Mouse (Mus musculus) E14TG2a.4 (cell line): ENCODE measurements around the gene Chrnb2.

ENCODE experiments used
- H3K27me3 ChIP-seq: 2 replicates; pipeline ENCODE4 v1.6.1; 2014; ENCODE audit warnings: low read length, control low read depth; ENCODE audit not compliant: insufficient read depth
- H3K36me3 ChIP-seq: 2 replicates; pipeline ENCODE4 v1.6.1; 2014; ENCODE audit warnings: low read length, control low read depth; ENCODE audit not compliant: insufficient read depth
- H3K4me1 ChIP-seq: replicated peaks from 2 replicates; pipeline ENCODE4 v1.6.1; 2014; ENCODE audit warnings: low read depth, low read length, control low read depth
- H3K4me3 ChIP-seq: replicated peaks from 2 replicates; pipeline ENCODE4 v1.5.1; 2014; ENCODE audit warnings: mild to moderate bottlenecking, low read length
- H3K9me3 ChIP-seq: 2 replicates; pipeline ENCODE4 v1.6.1; 2014; ENCODE audit warnings: low read length, control low read depth
- CTCF ChIP-seq: conservative IDR thresholded peaks from 2 replicates; pipeline ENCODE4 v1.5.1; 2014; ENCODE audit warnings: low read length
- NANOG ChIP-seq: IDR thresholded peaks from 2 replicates; pipeline ENCODE4 v1.6.1; 2014; ENCODE audit warnings: borderline replicate concordance, low read length, mixed read lengths
- POU5F1 ChIP-seq: IDR thresholded peaks from 2 replicates; pipeline ENCODE4 v1.6.1; 2014; ENCODE audit warnings: low read length, borderline replicate concordance

The Chrnb2 gene

DNA sequence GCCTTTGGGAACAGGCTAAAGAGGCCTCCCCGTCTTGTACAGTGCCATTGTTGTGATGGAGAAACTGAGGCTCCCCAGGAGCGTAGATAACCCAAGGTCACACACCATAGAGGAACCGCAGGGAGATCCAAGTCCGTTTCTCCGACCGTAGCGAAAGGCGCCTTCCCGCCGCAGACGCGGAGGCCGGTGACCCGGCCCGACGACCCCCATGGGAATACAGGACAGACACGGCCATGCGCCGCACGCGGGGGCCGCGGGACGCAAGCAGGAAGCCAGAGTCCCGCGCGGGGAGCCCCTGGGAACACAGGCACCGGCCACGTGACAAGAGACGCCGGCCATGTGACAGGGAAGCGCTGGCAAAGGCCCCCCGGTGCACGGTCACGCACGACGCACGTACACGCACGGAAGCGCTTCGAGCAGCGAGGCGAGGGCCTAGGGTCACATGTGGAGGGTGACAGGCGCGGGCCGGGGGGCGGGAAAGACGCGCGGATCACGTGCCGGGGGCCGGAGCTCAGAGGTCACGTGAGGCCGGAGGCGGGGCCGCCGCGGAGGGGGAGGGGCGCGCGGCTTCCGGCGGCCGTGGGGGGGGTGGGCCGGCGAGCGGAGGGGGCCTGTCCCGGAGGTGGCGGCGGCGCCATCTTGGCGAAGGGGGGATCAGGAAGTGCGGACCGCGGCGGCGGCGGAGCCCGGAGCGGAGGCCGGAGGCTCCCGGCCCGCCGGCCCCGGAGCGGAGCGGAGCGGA is 8.7 kb upstream of the Chrnb2 start, which contains the start of gene Ube2q1:
Gene Ube2q1, plus strand, starts transcription at position 649 of the 742 bp plus-strand sequence.
- no peaks in the 10 kb centered on the region for H3K9me3 ChIP-seq
- H3K36me3 ChIP-seq = peaks cover 66% of the 10 kb centered on the region
- peak within 1 kb of the TSS; percentile 94 for H3K4me3 ChIP-seq
- H3K4me1 ChIP-seq = peaks cover 52% of the 10 kb centered on the region
- TF ChIP-seq NANOG = no peak
- TF ChIP-seq POU5F1 = no peak
- TF ChIP-seq CTCF = no peak
- no peaks in the 10 kb centered on the region for H3K27me3 ChIP-seq

DNA sequence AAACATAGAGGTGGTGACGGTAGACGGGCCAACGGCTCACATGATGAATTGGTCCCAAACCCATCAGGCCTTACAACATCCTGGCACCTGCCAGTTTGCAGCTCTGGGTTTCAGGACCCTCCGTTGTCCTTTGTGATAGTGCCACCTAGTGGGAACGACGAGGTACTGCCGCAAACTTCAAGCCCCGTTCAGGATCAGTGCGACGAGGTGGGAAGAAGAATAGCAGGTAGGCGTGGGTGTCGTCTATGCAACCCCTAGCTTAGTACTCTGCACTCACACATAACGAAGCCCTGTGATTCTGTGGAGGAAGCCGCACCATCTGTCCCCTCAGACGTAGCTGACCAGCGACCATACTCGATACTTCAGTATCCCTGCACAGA is 8.1 kb upstream of the Chrnb2 start:
- H3K4me1 ChIP-seq = peaks cover 51% of the 10 kb centered on the region
- H3K36me3 ChIP-seq = peaks cover 60% of the 10 kb centered on the region
- H3K27me3 ChIP-seq = no peaks in the 10 kb centered on the region
- H3K9me3 ChIP-seq = no peaks in the 10 kb centered on the region
- peak overlapping the region; percentile 94 for H3K4me3 ChIP-seq
- no peak for TF ChIP-seq POU5F1
- peak; percentile 93 for TF ChIP-seq CTCF
- no peak for TF ChIP-seq NANOG

GRCm38 (mm10) chr3:89770425-89771002 is 6.1 kb upstream of the Chrnb2 start:
- no peak overlapping the region for H3K4me3 ChIP-seq
- H3K9me3 ChIP-seq = no peaks in the 10 kb centered on the region
- H3K36me3 ChIP-seq = peaks cover 39% of the 10 kb centered on the region
- peaks cover 10% of the 10 kb centered on the region for H3K27me3 ChIP-seq
- no peak for TF ChIP-seq CTCF
- no peak for TF ChIP-seq NANOG
- TF ChIP-seq POU5F1 = no peak
- peaks cover 40% of the 10 kb centered on the region for H3K4me1 ChIP-seq

DNA sequence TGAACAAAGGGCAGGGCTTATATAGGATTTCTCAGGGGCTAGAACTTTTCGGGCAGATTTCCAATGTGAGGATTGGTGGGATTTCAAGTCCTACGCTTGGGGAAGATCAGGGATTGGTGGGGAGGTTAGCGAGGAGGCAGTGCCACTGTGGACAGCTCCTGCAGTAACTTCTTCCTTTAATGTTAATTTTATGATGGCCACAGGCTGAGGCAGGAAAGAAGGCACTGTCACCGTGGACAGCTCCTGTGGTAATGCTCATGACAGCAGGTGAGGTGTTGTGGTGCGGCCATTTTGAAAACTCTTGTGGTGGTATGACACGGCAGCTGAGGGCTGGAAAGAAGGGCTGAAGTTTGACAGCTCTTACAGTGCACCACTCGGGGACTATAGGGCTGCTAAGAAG is 5.2 kb upstream of the Chrnb2 start:
- Histone ChIP-seq H3K36me3 (peaks cover 30% of the 10 kb centered on the region), H3K4me1 (peaks cover 36% of the 10 kb centered on the region), H3K9me3 (no peaks in the 10 kb centered on the region), H3K4me3 (no peak overlapping the region), H3K27me3 (peaks cover 20% of the 10 kb centered on the region)
- TF ChIP-seq POU5F1 (no peak), CTCF (no peak), NANOG (no peak)

- no peak overlapping the region for H3K4me3 ChIP-seq
- no peaks in the 10 kb centered on the region for H3K9me3 ChIP-seq
- no peak for TF ChIP-seq POU5F1
- TF ChIP-seq NANOG = no peak
- TF ChIP-seq CTCF = no peak
- H3K27me3 ChIP-seq = peaks cover 75% of the 10 kb centered on the region
- H3K36me3 ChIP-seq = no peaks in the 10 kb centered on the region
- peaks cover 34% of the 10 kb centered on the region for H3K4me1 ChIP-seq
These were observed 4.6 kb downstream of the Chrnb2 start for GRCm38 (mm10) chr3:89759786-89760185.

DNA sequence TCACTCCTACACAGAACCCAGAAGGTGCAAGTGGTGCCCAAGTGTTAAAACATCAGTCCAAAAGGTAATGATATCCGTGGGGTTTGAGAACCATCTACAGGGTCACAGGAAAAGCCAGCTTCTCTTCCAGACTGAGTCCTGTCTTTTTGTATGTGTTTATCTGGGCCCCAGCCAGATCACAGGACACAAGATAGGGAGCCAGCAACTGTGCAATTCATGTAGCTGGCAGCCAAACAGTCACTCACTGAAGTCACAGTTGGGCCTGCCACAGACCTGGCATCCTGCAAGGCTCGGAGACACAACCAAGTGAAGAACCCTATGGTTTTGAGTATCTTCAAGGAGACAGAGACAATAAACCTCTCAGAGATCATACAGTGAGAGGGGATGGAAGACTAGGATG is 6.6 kb downstream of the Chrnb2 start:
- Histone ChIP-seq H3K4me1 (peaks cover 25% of the 10 kb centered on the region), H3K9me3 (no peaks in the 10 kb centered on the region), H3K36me3 (no peaks in the 10 kb centered on the region), H3K27me3 (peaks cover 58% of the 10 kb centered on the region), H3K4me3 (no peak overlapping the region)
- no peak for TF ChIP-seq NANOG
- no peak for TF ChIP-seq CTCF
- TF ChIP-seq POU5F1 = no peak

- no peaks in the 10 kb centered on the region for H3K9me3 ChIP-seq
- peaks cover 31% of the 10 kb centered on the region for H3K4me1 ChIP-seq
- peaks cover 32% of the 10 kb centered on the region for H3K27me3 ChIP-seq
- TF ChIP-seq CTCF (no peak), NANOG (no peak), POU5F1 (no peak)
- peaks cover 17% of the 10 kb centered on the region for H3K36me3 ChIP-seq
- H3K4me3 ChIP-seq = no peak overlapping the region
These were observed 9.1 kb downstream of the Chrnb2 start for GRCm38 (mm10) chr3:89755283-89755682.

GRCm38 (mm10) chr3:89752307-89752706 is 12.1 kb downstream of the Chrnb2 start:
- Histone ChIP-seq H3K4me3 (no peak overlapping the region), H3K9me3 (no peaks in the 10 kb centered on the region), H3K36me3 (peaks cover 46% of the 10 kb centered on the region), H3K4me1 (peaks cover 22% of the 10 kb centered on the region), H3K27me3 (peaks cover 11% of the 10 kb centered on the region)
- no peak for TF ChIP-seq POU5F1
- TF ChIP-seq CTCF = no peak
- no peak for TF ChIP-seq NANOG
